Mouse (Mus musculus) layer of hippocampus, postnatal 10 days (tissue): ENCODE results near the gene Nfkbie. TPM values are rescaled to one million over a fixed set of nuclear protein-coding genes. Genes with fewer than 3 reads are reported as not detected.
A peak's percentile ranks its signal among the peaks of the same experiment; 100 is the strongest.

ENCODE experiments used
- DNase-seq, 2 experiments: peaks; one replicate each; pipeline ENCODE4 v3.0.0; 2021; ENCODE audit warnings: low spot score in 2 of 2
- total RNA-seq, 2 experiments: library from RNA; stranded (reverse); gene quantifications; 2 replicates each; pipeline ENCODE4 v1.2.3; 2021

The Nfkbie gene
- total RNA-seq, 2 experiments from 2014 or later = 3.5 to 3.9 TPM

- DNase-seq = no peak
Measured at GRCm38 (mm10) chr17:45542705-45543104, 12.8 kb upstream of the Nfkbie start.

GRCm38 (mm10) chr17:45543115-45543514 is 12.4 kb upstream of the Nfkbie start:
- no peak for DNase-seq

DNA sequence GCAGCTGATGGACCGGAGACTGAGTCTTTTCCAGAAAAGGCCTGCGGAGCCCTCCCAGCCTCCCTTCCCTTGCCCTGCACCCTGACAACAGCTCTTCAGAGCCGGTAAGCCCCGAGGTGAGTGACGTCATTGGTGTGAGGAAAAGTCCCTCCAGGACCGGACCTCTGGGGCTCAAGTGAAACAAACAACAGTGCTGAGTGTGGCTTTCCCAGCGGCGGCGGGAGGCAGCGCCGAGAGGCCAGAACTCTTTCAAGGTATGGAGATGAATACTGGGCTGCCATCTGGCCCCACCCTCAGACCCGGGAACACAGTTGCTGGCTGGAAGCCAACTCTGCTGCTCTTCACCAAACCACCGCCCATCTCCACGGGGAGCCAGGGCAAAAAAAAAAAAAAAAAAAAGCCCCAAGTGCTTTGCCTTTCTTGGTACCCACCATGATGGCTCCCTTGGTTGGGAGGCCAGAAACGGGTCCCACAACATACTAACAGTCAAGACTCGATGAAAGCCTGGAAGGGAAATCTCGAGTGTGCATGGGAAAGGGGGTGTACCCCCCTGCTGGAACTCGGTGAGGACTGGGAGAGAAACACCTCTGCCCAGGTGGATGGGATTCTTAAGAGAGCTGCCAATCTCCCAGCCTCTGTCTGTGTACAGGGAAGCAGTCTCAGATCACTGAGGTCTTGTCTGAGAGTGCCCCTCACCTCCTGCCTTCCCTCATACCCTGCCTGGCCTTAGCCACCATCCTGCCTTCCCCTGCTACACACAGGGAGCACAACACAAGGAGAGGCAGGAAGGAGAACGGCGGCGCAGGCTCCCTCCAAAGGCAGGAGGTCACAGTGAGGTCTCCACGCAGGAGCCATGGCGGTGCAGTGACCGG is 11.3 kb upstream of the Nfkbie start:
- DNase-seq = no peak

DNA sequence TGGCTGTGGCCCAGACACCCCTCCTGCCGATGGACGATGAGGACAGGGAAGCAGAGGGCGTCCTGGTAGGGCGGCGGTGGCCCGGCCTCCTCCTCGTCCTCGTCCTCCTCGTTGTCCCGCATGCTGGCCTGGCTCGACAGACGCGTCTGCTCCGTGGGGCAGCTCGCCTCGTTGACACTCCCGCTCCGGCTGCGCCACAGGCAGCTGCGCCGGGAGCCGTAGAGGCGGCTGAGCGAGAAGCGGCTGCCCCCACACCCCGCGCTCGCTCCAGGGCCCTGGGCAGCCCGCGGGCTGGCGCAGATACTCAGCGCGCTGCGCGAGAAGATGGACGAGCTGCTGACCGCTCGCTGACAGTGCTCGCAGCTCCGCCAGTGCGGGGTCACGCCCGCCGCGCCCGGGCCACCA is 10.6 kb upstream of the Nfkbie start:
- no peak for DNase-seq

- no peak for DNase-seq
Measured at GRCm38 (mm10) chr17:45545278-45545961, 10.1 kb upstream of the Nfkbie start.

GRCm38 (mm10) chr17:45546941-45547340 is 8.6 kb upstream of the Nfkbie start:
- no peak for DNase-seq

GRCm38 (mm10) chr17:45547461-45548190 is 7.9 kb upstream of the Nfkbie start:
- DNase-seq = no peak

DNA sequence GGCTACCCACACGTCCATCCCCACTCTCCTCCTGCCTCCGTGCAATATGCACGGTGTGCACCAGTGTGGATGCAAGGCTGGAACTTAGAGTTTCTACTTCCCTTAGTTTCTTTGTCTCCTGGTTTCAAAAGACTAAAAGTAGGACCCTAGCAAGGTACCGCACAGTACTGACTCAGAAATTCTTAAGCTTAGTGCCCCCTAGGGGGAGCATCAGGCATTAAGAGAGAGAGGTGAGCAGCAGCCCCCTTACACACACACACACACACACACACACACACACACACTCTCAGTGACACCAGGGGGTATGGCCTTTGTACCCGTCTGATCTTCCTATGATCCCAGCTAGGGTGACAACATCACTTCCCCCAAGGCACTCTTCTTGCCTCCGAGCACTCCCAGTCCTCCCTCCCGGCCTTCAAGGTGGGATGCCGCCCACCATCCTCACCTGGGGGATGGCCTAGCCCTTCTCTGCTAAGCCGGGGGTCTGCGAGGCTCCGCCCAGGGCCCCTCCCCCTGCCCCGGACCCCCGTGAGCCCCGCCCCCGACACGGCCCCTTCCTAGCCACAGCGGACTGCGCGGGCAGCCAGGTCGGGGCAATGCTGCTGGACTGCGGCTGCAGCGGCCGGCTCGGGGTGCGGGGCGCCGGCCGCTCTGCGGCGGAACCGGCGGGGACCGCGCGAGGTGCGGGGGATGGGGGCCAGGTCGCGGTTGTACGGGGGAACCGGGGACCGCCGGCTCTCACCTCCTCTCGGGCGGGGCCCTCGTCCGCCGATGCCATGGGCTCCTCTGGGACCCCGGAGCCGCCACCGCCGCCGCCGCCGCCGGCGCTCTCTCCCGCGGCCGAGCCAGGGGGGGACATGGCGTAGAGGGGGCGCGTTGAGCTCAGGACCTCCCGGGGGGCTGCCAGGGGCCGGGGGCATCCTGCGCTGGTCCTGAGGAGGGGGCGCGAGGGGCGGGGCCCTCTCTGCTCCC is 6.7 kb upstream of the Nfkbie start:
- DNase-seq = peak; percentile 67 to 74

DNA sequence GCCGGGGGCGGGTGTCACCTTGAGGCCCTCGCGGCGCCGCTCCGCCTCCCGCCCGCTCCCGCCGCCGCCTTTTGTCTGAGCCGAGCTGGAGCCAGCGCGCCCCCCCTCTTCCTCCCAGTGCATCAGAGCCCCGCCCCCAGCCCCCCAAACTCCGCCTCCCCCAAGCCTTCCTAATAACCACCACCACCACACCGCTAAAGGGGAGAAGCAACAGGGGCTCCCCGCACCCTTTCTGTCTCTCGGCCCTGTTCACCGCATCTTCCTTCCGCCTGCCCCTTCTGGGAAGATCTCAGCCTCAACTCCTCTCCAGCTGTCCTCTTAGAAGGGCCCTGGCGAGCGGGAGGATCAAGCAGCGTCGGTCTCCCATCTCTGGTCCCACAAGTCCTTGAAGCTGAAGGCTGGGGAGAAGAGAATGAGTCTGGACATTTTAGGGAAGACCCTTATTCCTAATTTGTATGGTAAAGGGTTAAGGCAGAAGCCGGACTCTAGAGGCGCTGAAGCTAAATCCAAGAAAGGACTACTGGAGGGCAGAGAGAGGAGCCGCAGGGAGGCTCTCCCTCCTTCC is 5.8 kb upstream of the Nfkbie start, which contains the start of gene Tmem151b:
TSS of gene Tmem151b (minus strand) at position 61 of the 565 bp plus-strand sequence.
- peak; percentile 65 to 80 for DNase-seq

GRCm38 (mm10) chr17:45550253-45550652 is 5.2 kb upstream of the Nfkbie start:
- DNase-seq = no peak

- DNase-seq = no peak
Measured at GRCm38 (mm10) chr17:45551249-45551796, 4.2 kb upstream of the Nfkbie start.

DNA sequence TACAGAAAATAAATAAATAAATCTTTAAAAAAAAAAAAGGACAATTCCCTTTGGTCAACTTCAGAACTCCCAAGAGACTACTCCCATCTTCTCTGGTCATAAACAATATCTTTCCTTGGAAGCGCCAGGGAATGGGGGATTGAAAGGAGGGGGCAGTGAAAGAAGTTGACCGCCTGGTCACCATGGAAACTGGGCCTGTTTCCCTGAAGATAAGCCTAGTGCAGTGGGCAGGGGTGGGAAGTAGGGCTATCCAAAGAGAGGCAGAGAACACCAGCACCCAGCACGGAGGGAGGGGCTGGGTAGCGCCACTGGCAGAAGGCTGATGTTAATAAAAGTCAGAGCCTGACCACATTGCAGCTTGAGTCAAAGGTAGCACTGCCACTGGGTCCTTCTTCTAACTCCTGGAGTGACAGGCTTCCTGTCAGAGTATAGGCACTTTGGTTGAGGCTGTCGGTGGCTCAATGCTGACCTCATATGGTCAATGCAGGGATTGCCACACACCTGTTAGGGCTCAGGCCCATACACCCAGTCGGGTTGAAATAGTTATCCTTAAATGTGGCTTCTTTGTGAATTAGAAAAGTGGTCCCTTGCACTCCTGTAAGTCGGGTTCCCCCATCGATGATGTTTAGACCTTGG is 3.6 kb upstream of the Nfkbie start:
- peak; percentile 89 to 91 for DNase-seq

- no peak for DNase-seq
Measured at GRCm38 (mm10) chr17:45553065-45553464, 2.4 kb upstream of the Nfkbie start.

DNA sequence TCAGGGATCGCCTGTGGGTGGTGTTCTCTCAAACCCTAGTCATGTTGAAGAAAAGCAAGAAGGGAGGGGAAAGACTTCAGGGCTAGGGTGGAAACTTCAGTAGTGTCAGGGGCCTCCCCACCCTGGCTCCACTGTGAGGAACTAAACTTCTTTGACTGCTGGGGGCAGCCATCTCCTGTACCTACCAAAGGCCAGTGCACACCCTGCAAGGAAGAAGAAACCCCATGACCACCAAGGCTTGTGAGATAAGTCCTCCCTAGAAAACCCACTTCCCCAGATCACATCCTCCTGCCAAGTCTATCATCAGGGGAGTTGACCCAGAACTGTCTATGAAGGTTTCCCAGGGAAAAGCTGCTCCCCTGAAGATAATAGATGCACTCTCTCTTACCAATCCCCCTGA is 1.1 kb upstream of the Nfkbie start:
- no peak for DNase-seq

DNA sequence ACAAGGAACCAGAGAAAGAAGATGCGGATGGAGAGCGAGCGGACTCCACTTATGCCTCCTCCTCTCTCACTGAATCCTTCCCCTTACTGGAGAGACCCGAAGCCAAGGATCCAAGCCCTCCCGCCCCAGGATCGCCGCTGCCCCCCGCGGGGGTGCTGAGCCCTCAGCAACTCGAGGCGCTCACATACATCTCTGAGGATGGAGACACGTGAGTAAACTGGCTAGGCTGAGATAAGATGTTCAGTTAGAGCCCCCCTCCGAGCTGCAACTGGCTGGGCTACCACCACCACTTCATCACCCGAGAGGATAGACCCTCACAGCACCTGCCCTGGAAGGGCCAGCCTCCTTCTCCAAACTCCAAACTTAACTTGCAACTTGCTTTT is 595 bp downstream of the Nfkbie start:
- DNase-seq = no peak

GRCm38 (mm10) chr17:45556514-45557245 is 1.2 kb downstream of the Nfkbie start:
- no peak for DNase-seq

- DNase-seq = no peak
Measured at GRCm38 (mm10) chr17:45557246-45557824, 1.8 kb downstream of the Nfkbie start.
